Mouse (Mus musculus) hindbrain, embryonic 13.5 days (tissue): ENCODE results near the gene Dbnl. TPM values are rescaled to one million over a fixed set of nuclear protein-coding genes. Genes with fewer than 3 reads are reported as not detected.

Experiments
- ATAC-seq: fragments of 200-750 bp; cut with Nextera tagmentation; 2 replicates; pipeline ENCODE4 v1.8.0; 2017; ENCODE audit warnings: moderate TSS enrichment; ENCODE audit not compliant: low FRiP score
- H3K27ac ChIP-seq: fragments of 300-500 bp; sonication (generic); 2 replicates; pipeline ENCODE4 v1.5.1; 2015; ENCODE audit warnings: inconsistent platforms, mild to moderate bottlenecking, moderate library complexity
- H3K27me3 ChIP-seq: fragments of 300-500 bp; sonication (generic); 2 replicates; pipeline ENCODE4 v1.6.1; 2015; ENCODE audit warnings: mild to moderate bottlenecking, inconsistent platforms
- H3K36me3 ChIP-seq: fragments of 300-500 bp; sonication (generic); 2 replicates; pipeline ENCODE4 v1.6.1; 2015; ENCODE audit warnings: mild to moderate bottlenecking, inconsistent platforms
- H3K4me1 ChIP-seq: fragments of 300-500 bp; sonication (generic); replicated peaks from 2 replicates; pipeline ENCODE4 v1.6.1; 2015; ENCODE audit warnings: inconsistent platforms
- H3K4me2 ChIP-seq: fragments of 300-500 bp; sonication (generic); 2 replicates; pipeline ENCODE4 v1.6.1; 2015; ENCODE audit warnings: inconsistent platforms, mild to moderate bottlenecking, moderate library complexity
- H3K4me3 ChIP-seq: fragments of 300-500 bp; sonication (generic); 2 replicates; pipeline ENCODE4 v1.5.1; 2015; ENCODE audit warnings: mild to moderate bottlenecking, inconsistent platforms
- H3K9ac ChIP-seq: fragments of 300-500 bp; sonication (generic); 2 replicates; pipeline ENCODE4 v1.6.1; 2015; ENCODE audit warnings: mild to moderate bottlenecking, inconsistent platforms
- H3K9me3 ChIP-seq: fragments of 300-500 bp; sonication (generic); 2 replicates; pipeline ENCODE4 v1.6.1; 2016; ENCODE audit warnings: inconsistent platforms
- whole genome bisulfite sequencing: fragments of 180-500 bp; shearing (Covaris S2); methylation state at CpG from one replicate; pipeline ENCODE4 v1.1.7; 2015; 5-methylcytosine and 5-hydroxymethylcytosine counted together
- polyA plus RNA-seq: library from polyadenylated mRNA; unstranded; fragments of >200 nt; fragmentation: Nextera tagmentation; extraction: Ambion mirVana; gene quantifications from 2 replicates; pipeline ENCODE4 v1.2.1, GENCODE M21; 2015

Gene Dbnl
- 142 and 149 TPM in 2 replicates for polyA plus RNA-seq

DNA sequence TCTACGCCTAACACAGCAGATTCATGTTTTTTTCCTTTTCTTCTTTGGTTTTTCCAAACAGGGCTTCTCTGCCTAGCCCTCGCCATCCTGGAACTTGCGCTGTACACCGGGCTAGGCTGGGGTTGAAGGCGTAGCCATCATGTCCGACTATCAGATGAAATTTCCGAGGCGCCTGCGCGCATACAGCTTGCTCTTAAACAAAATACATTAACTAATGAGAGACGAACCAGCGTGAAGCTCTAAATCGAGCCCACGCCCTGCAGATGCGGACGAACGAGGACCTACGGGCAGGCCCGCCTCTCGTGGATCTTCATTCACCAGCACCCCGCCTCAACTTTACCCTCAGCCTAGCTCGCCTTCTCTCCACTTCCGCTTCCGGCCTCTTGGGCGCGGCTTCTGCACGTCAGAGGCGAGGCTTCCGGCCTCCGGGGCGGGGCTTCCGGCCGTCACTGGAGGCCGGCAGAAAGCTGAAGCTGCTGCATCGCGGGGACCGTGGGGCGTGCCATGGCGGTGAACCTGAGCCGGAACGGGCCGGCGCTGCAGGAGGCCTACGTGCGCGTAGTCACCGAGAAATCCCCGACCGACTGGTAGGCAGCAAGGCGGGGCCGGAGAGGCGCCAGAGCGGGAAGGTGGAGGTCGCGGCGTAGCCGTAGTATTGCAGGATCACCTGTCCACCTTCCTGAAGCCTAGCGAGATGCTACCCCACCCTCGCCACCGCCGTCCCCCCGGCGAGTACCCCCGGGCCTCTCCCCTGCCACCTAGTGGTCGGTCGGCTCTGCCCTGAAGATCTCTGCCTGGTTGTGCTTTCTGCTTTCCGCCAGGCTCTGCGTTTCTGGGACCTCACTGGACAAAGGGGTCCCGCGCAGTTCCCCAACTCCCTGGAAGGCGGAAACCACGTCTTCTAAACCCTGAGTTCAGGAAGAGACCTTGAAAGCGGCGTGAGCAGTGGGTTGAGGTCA lies at the start of gene Dbnl:
Dbnl (plus strand) TSS at position 433 of the 959 bp plus-strand sequence.
- no peaks in the 10 kb centered on the region for H3K9me3 ChIP-seq
- ATAC-seq = peak; percentile 95
- H3K4me3 ChIP-seq = peak within 1 kb of the TSS; percentile 73
- peak within 1 kb of the TSS; percentile 89 for H3K4me2 ChIP-seq
- H3K9ac ChIP-seq = peak within 1 kb of the TSS; percentile 85
- H3K4me1 ChIP-seq = peaks cover 33% of the 10 kb centered on the region
- H3K36me3 ChIP-seq = peaks cover 22% of the 10 kb centered on the region
- no peaks in the 10 kb centered on the region for H3K27me3 ChIP-seq
- WGBS = under 1% methylated on average over 66 of the region's 74 CpGs
- H3K27ac ChIP-seq = peak within 1 kb of the TSS; percentile 94

- Histone ChIP-seq H3K36me3 (no peaks in the 10 kb centered on the region), H3K9ac (no peak overlapping the region), H3K9me3 (no peaks in the 10 kb centered on the region), H3K27ac (no peak overlapping the region), H3K4me2 (no peak overlapping the region), H3K4me1 (peaks cover 12% of the 10 kb centered on the region), H3K27me3 (no peaks in the 10 kb centered on the region), H3K4me3 (no peak overlapping the region)
- 81% methylated on average over 5 of the region's 5 CpGs for WGBS
- ATAC-seq = no peak
Observed at GRCm38 (mm10) chr11:5738888-5739632, 49.2 kb upstream of the Dbnl start.

GRCm38 (mm10) chr11:5739846-5740245 lies 48.4 kb upstream of the Dbnl start:
- Histone ChIP-seq H3K9me3 (no peaks in the 10 kb centered on the region), H3K36me3 (no peaks in the 10 kb centered on the region), H3K9ac (0 out of 2 replicates have a peak overlapping the region, but pooled peaks have one; percentile 29), H3K4me2 (peak overlapping the region; percentile 94), H3K27ac (no peak overlapping the region), H3K27me3 (no peaks in the 10 kb centered on the region), H3K4me1 (peaks cover 12% of the 10 kb centered on the region), H3K4me3 (peak overlapping the region; percentile 93)
- 74% methylated on average over 3 of the region's 3 CpGs for WGBS
- no peak for ATAC-seq

DNA sequence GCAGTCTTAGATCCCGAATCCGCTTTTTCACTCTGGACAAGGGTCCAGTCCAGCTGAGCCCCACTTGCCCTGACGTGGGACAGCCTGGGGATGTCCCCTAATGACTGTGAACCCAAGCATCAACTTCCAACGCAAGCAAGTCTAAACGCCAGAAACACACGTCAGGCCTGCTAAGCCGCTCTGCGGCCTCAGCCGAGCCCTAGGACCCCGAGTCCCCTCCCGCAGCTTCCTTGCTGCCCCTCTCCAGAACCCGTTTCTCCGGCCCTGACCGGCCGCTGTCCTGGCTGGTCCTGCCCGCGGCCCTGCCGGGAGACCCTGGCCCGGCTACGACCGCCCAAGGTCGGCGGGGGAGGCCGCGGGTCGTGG lies 47.7 kb upstream of the Dbnl start:
- peak; percentile 81 for ATAC-seq
- whole genome bisulfite sequencing = 1% methylated on average over 26 of the region's 26 CpGs
- no peaks in the 10 kb centered on the region for H3K9me3 ChIP-seq

GRCm38 (mm10) chr11:5740965-5741627 lies 47.2 kb upstream of the Dbnl start:
- Histone ChIP-seq H3K27ac (peak overlapping the region; percentile 77), H3K36me3 (no peaks in the 10 kb centered on the region), H3K27me3 (no peaks in the 10 kb centered on the region), H3K4me2 (peak overlapping the region; percentile 94), H3K4me3 (peak overlapping the region; percentile 93), H3K4me1 (peaks cover 12% of the 10 kb centered on the region), H3K9me3 (no peaks in the 10 kb centered on the region), H3K9ac (peak overlapping the region; percentile 98)
- ATAC-seq = peak; percentile 93
- WGBS = under 1% methylated on average over 36 of the region's 50 CpGs

More for the DNA sequence above, 47.7 kb upstream of the Dbnl start:
- peak overlapping the region; percentile 93 for H3K4me3 ChIP-seq
- no peaks in the 10 kb centered on the region for H3K27me3 ChIP-seq
- H3K27ac ChIP-seq = peak overlapping the region; percentile 77
- H3K4me2 ChIP-seq = peak overlapping the region; percentile 94
- H3K9ac ChIP-seq = peak overlapping the region; percentile 98
- H3K4me1 ChIP-seq = peaks cover 12% of the 10 kb centered on the region
- H3K36me3 ChIP-seq = no peaks in the 10 kb centered on the region

DNA sequence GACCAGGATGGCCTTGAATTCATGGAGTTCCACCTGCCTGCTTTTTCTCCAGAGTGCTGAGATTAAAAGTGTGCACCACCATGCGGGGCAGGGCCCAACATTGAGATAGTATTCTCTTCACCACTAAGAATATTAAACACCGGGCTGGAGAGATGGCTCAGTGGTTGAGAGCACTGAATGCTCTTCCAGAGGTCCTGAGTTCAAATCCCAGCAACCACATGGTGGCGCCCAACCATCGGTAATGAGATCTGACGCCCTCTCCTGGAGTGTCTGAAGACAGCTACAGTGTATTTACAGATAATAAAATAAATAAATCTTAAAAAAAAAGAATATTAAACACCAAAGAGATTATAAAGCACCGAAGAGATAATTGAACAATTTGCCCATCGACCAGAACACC lies 46.2 kb upstream of the Dbnl start:
- Histone ChIP-seq H3K9ac (no peak overlapping the region), H3K27ac (no peak overlapping the region), H3K9me3 (no peaks in the 10 kb centered on the region), H3K36me3 (no peaks in the 10 kb centered on the region), H3K27me3 (no peaks in the 10 kb centered on the region), H3K4me3 (no peak overlapping the region), H3K4me1 (peaks cover 12% of the 10 kb centered on the region), H3K4me2 (no peak overlapping the region)
- 80% methylated on average over 7 of the region's 7 CpGs for whole genome bisulfite sequencing
- ATAC-seq = no peak

GRCm38 (mm10) chr11:5744951-5745350 lies 43.3 kb upstream of the Dbnl start:
- peaks cover 7% of the 10 kb centered on the region for H3K4me1 ChIP-seq
- WGBS = 84% methylated on average over 2 of the region's 2 CpGs
- H3K27me3 ChIP-seq = no peaks in the 10 kb centered on the region
- H3K36me3 ChIP-seq = no peaks in the 10 kb centered on the region
- ATAC-seq = no peak
- H3K4me3 ChIP-seq = no peak overlapping the region
- no peak overlapping the region for H3K9ac ChIP-seq
- H3K27ac ChIP-seq = no peak overlapping the region
- no peak overlapping the region for H3K4me2 ChIP-seq
- H3K9me3 ChIP-seq = no peaks in the 10 kb centered on the region

GRCm38 (mm10) chr11:5753755-5754154 lies 34.5 kb upstream of the Dbnl start:
- H3K9ac ChIP-seq = no peak overlapping the region

DNA sequence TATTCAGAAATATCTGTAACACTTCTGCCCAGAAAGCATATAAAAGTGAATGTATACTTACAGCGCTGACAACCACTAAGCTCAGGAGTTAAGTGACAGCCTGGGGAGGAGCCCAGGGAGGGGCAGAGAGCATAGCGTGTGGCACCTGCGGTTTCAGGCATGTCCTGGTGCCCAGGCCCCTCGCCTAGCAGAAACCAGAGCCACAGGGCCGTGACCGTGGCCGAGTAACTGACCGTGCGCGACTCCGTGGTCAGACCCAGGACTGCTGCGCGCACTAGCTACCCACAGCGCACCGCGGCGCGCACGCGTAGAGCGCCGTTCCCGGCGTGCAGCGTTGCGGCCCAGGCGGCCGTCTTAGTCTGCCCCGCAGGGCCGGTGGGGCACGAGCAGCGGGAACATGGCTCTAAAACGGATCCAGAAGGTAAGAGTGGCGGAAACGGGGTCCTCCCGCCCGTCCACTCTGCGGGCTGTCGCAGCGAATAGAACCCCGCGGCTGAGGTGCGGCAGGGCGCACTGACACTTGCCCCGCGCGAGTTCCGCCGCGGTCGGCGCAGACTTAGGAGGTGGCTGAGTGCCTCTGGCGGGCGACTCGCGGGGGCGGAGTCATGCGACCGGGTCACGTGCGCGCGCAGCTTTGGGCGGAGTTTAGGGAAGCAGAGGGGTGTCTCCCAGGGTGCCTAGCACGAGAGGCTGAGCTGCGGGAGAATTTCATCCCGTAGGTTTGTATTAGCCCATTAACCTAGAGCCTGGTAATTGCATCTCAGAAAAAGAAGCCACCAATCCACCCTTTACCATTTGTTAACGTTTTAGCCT lies 26.3 kb upstream of the Dbnl start, which contains the start of gene Urgcp:
Urgcp (minus strand) TSS at position 557 of the 813 bp plus-strand sequence.
- Histone ChIP-seq H3K27ac (peak within 1 kb of the TSS; percentile 96), H3K36me3 (peaks cover 5% of the 10 kb centered on the region; the same call in 1 of the 2 replicates), H3K27me3 (no peaks in the 10 kb centered on the region), H3K4me3 (peak within 1 kb of the TSS; percentile 66), H3K4me2 (peak within 1 kb of the TSS; percentile 77), H3K9me3 (no peaks in the 10 kb centered on the region), H3K4me1 (peaks cover 14% of the 10 kb centered on the region), H3K9ac (peak within 1 kb of the TSS; percentile 94)
- under 1% methylated on average over 68 of the region's 68 CpGs for WGBS
- ATAC-seq = peak; percentile 99

More at GRCm38 (mm10) chr11:5753755-5754154, 34.5 kb upstream of the Dbnl start:
- 93% methylated on average over 2 of the region's 2 CpGs for WGBS
- Histone ChIP-seq H3K4me3 (no peak overlapping the region), H3K4me1 (no peaks in the 10 kb centered on the region), H3K27me3 (no peaks in the 10 kb centered on the region), H3K9me3 (peaks cover 7% of the 10 kb centered on the region; the same call in 1 of the 2 replicates), H3K36me3 (peaks cover 17% of the 10 kb centered on the region), H3K4me2 (no peak overlapping the region), H3K27ac (no peak overlapping the region)
- no peak for ATAC-seq

DNA sequence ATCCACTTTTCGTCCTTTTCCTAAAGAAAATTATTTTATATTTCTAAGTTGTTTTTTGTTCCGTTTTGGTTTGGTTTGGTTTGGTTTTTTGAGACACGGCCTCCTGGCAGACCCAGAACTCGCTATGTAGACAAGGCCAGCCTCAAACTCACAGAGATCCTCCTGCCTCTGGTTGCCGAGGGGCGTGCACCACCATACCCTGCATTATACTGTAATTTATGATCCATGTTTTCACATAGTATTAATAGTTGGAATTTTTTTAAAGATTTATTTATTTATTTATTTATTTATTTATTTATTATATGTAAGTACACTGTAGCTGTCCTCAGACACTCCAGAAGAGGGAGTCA lies 25.7 kb upstream of the Dbnl start:
- H3K4me2 ChIP-seq = peak overlapping the region; percentile 77
- no peaks in the 10 kb centered on the region for H3K27me3 ChIP-seq
- peak overlapping the region; percentile 96 for H3K27ac ChIP-seq
- H3K9ac ChIP-seq = peak overlapping the region; percentile 94
- ATAC-seq = peak; percentile 62
- H3K36me3 ChIP-seq = peaks cover 3% of the 10 kb centered on the region; the same call in 1 of the 2 replicates
- 21% methylated on average over 6 of the region's 6 CpGs for WGBS
- H3K4me3 ChIP-seq = peak overlapping the region; percentile 66
- H3K4me1 ChIP-seq = peaks cover 14% of the 10 kb centered on the region
- H3K9me3 ChIP-seq = no peaks in the 10 kb centered on the region

- H3K4me1 ChIP-seq = peaks cover 6% of the 10 kb centered on the region
- 91% methylated on average over 6 of the region's 6 CpGs for WGBS
- H3K4me3 ChIP-seq = no peak overlapping the region
- no peak for ATAC-seq
- no peak overlapping the region for H3K9ac ChIP-seq
- H3K9me3 ChIP-seq = no peaks in the 10 kb centered on the region
- peaks cover 25% of the 10 kb centered on the region for H3K36me3 ChIP-seq
- H3K27me3 ChIP-seq = no peaks in the 10 kb centered on the region
- no peak overlapping the region for H3K4me2 ChIP-seq
- H3K27ac ChIP-seq = no peak overlapping the region
Observed at GRCm38 (mm10) chr11:5766019-5766418, 22.3 kb upstream of the Dbnl start.
